Mouse (Mus musculus): ENCODE measurements around the gene Bach2. TPM values are rescaled to one million over a fixed set of nuclear protein-coding genes. Genes with fewer than 3 reads are reported as not detected.

Bach2 gene
- total RNA-seq, 2 experiments from 2014 or later = 20.8 to 25.8 TPM

DNA sequence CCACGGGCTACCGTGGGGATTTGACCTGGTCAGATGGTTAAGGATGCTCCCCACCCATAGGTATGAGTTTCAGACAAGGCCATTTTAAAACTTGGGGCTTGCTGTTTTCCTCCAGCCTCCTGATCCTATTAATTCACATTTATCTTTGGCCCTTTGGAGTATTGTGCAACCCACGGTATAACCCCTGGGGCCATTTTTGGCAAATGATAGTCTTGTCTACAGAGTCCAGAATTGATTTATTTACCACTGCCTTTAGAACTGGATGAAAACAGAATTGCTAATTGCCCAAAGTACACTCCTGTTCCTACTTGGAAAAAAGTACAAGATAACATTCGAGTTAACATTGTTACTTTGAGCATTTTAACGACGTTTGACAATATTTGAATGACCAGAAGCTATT is 7.0 kb downstream of the Bach2 start:
- intact Hi-C loops (cut with DNase I) = loop anchor here (10.0 kb wide), 1 partner anchor 191 kb away; no protein-coding TSS in a partner anchor
- no peak for TF ChIP-seq CTCF (IDR thresholded peaks at IDR 0.05)
- Histone ChIP-seq H3K27ac (no peak overlapping the region), H3K4me3 (no peak overlapping the region)
- no peak for DNase-seq (ENCODE audit: extremely low spot score in 1 of 2, low spot score in 2 of 2)

GRCm38 (mm10) chr4:32246020-32246419 is 7.4 kb downstream of the Bach2 start:
- TF ChIP-seq CTCF (IDR thresholded peaks at IDR 0.05) = no peak
- Histone ChIP-seq H3K4me3 (no peak overlapping the region), H3K27ac (no peak overlapping the region)
- intact Hi-C loops (cut with DNase I) = loop anchor here (10.0 kb wide), 1 partner anchor 191 kb away; no protein-coding TSS in a partner anchor
- no peak for DNase-seq (ENCODE audit: extremely low spot score in 1 of 2, low spot score in 2 of 2)

DNA sequence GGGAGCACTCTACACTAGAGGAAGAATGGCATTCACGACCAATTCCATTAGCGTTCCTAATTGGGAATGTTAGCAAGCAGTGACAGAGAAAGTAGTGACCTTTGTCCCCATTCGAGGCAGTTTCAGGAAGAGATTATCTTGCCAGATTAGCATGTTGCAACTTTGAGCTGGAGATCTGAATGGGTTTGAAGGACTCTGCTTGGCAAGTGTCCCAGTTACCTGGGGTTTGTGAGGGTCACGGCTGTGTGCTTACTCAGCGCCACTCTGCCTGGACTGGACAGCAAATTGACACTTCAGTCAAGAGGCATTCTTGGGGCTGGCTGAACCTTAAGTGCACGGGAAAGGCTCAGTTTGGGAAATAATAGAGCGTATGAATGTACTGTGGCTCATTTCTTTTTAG is 8.2 kb downstream of the Bach2 start:
- Histone ChIP-seq H3K4me3 (no peak overlapping the region), H3K27ac (no peak overlapping the region)
- intact Hi-C loops (cut with DNase I) = loop anchor here (10.0 kb wide), 1 partner anchor 192 kb away; no protein-coding TSS in a partner anchor
- no peak for DNase-seq (ENCODE audit: extremely low spot score in 1 of 2, low spot score in 2 of 2)
- TF ChIP-seq CTCF (IDR thresholded peaks at IDR 0.05) = no peak

DNA sequence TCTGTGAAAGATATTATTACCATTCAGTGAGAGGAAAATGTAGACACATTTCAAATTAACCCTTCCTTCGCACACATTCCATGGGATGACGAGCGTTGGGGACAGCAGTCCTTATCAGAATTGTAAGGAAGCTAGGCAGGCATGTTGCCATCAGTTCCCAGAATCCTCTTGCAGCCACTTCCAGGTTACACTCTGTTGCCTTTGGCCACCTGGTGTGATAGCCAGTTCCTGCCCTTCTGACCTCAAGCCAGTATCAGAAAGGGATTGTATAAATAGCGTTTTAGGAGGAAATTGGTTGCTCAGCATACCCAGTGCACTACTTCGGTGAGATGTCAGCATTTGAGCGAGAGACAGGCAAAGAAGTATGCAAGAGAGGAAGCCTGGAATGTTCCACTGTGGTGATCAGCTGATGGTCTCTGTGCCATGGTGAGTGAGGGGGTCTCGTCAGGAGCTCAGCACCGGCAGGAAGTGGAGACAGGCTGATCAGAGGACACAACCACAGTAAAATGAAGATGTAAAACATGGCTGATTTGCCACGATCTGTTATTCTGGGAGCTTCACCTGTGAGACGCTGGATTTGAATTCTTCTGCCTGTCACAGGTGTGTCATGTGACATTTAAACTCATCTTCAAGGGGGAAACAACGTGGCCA is 9.0 kb downstream of the Bach2 start:
- no peak for TF ChIP-seq CTCF (IDR thresholded peaks at IDR 0.05)
- intact Hi-C loops (cut with DNase I) = loop anchor here (10.0 kb wide), 1 partner anchor 193 kb away; no protein-coding TSS in a partner anchor
- Histone ChIP-seq H3K4me3 (no peak overlapping the region), H3K27ac (no peak overlapping the region)
- no peak for DNase-seq (ENCODE audit: extremely low spot score in 1 of 2, low spot score in 2 of 2)

DNA sequence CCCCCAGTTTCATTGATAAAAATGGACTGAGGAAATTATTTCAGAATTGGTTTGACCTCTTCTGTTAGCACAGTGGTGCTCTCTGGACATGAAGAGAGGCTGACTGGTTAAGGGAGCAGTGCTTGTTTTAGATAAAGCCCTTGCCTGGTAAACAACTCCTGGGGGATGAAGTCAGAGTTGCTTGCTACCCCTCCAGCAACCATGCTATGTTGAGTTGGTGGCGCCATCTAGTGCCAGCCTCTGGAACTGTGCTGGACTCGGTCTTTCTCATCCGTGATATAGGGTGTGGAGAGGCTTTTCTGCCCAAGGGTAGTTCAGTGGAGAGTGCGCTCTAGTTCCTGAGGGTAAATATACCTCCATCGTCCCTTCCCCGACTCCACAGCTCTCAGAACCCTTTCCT is 9.6 kb downstream of the Bach2 start:
- intact Hi-C loops (cut with DNase I) = loop anchor here (10.0 kb wide), 1 partner anchor 193 kb away; no protein-coding TSS in a partner anchor
- H3K4me3 ChIP-seq = no peak overlapping the region
- peak; percentile 60 to 79 for DNase-seq (ENCODE audit: extremely low spot score in 1 of 2, low spot score in 2 of 2)
- H3K27ac ChIP-seq = no peak overlapping the region
- TF ChIP-seq CTCF (IDR thresholded peaks at IDR 0.05) = peak; percentile 91

DNA sequence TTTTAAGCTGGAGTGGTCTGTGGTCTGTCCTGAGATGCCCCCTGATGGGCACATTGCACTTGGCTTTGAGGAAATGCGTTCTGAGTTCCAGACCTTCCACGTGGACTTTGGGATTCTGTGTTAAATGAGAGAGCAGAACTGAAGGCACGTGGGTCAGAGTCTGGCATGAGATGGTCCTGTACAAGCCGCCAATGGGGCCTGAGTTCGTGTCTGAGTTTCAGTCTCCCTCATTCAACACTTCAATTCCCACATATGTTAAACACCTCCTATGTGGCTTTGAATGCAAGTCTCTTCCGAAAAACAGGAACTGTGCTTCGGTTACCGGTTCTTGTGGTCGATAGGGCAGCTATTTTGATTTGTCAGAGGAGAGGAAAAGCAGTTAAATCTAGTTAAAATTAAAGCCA is 10.4 kb downstream of the Bach2 start:
- no peak for DNase-seq (ENCODE audit: extremely low spot score in 1 of 2, low spot score in 2 of 2)
- no peak overlapping the region for H3K4me3 ChIP-seq
- intact Hi-C loops (cut with DNase I) = loop anchor here (10.0 kb wide), 1 partner anchor 194 kb away; no protein-coding TSS in a partner anchor
- H3K27ac ChIP-seq = peak overlapping the region; percentile 40; the same call in 1 of the 2 replicates
- TF ChIP-seq CTCF (IDR thresholded peaks at IDR 0.05) = no peak

GRCm38 (mm10) chr4:32249748-32250332 is 11.2 kb downstream of the Bach2 start:
- peak overlapping the region; percentile 82 for H3K27ac ChIP-seq
- no peak; the same call in 1 of the 2 replicates for TF ChIP-seq CTCF (IDR thresholded peaks at IDR 0.05)
- DNase-seq (ENCODE audit: extremely low spot score in 1 of 2, low spot score in 2 of 2) = peak in 1 of 2 experiments; percentile 17
- intact Hi-C loops (cut with DNase I) = loop anchor here (2.0 to 10.0 kb wide), 2 partner anchors 55 to 195 kb away; no protein-coding TSS in a partner anchor
- H3K4me3 ChIP-seq = peak overlapping the region; percentile 37

- H3K27ac ChIP-seq = peak overlapping the region; percentile 82
- peak in 1 of 2 experiments; percentile 33 for DNase-seq (ENCODE audit: extremely low spot score in 1 of 2, low spot score in 2 of 2)
- peak overlapping the region; percentile 37 for H3K4me3 ChIP-seq
- intact Hi-C loops (cut with DNase I) = loop anchor here (2.0 kb wide), 1 partner anchor 54 kb away; no protein-coding TSS in a partner anchor
- TF ChIP-seq CTCF (IDR thresholded peaks at IDR 0.05) = no peak
These were observed 11.9 kb downstream of the Bach2 start for GRCm38 (mm10) chr4:32250333-32251004.

- peak overlapping the region; percentile 82 for H3K27ac ChIP-seq
- H3K4me3 ChIP-seq = peak overlapping the region; percentile 37
- intact Hi-C loops (cut with DNase I) = loop anchor here (2.0 kb wide), 1 partner anchor 54 kb away; no protein-coding TSS in a partner anchor
- TF ChIP-seq CTCF (IDR thresholded peaks at IDR 0.05) = no peak
- DNase-seq (ENCODE audit: extremely low spot score in 1 of 2, low spot score in 2 of 2) = peak; percentile 18 to 31
These were observed 12.4 kb downstream of the Bach2 start for GRCm38 (mm10) chr4:32251005-32251365.

GRCm38 (mm10) chr4:32251946-32252672 is 13.5 kb downstream of the Bach2 start:
- intact Hi-C loops (cut with DNase I) = loop anchor here (2.0 kb wide), 1 partner anchor 53 kb away; no protein-coding TSS in a partner anchor
- Histone ChIP-seq H3K27ac (peak overlapping the region; percentile 44; the same call in 1 of the 2 replicates), H3K4me3 (no peak overlapping the region)
- DNase-seq (ENCODE audit: extremely low spot score in 1 of 2, low spot score in 2 of 2) = no peak
- TF ChIP-seq CTCF (IDR thresholded peaks at IDR 0.05) = no peak

GRCm38 (mm10) chr4:32257686-32258085 is 19.1 kb downstream of the Bach2 start:
- H3K27ac ChIP-seq = no peak overlapping the region
- intact Hi-C loops (cut with DNase I) = no loop called here
- no peak for TF ChIP-seq CTCF (IDR thresholded peaks at IDR 0.05)
- H3K4me3 ChIP-seq = no peak overlapping the region
- DNase-seq (ENCODE audit: extremely low spot score in 1 of 2, low spot score in 2 of 2) = no peak
